In the genomic region with DNA sequence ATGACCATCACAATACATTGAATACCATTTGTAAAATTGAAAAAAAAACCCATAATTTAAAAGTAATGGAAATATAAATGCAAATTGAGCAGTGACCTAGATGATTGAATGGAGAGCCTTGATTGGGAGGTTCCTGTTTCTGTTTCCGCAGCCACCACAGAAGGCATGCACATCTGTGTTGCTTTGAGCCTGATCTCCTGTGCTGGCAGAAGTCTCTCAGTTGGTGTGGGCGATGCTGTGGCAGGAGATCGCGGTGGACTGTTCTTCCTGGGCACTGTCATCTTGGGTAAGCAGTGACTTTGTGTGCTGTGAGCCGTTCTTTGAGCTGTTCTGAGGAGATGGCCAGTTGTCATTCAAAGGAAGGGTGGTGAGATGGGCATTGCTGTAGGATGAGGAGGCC, we compare ENCODE assay signal across 17 mouse cellular contexts. TPM values are rescaled to one million over a fixed set of nuclear protein-coding genes. Genes with fewer than 3 reads are reported as not detected.
DNase-seq lines count a peak whose midpoint lies in the region; ATAC-seq and TF ChIP-seq lines count a peak whose summit lies in the region.
"Had no signal": no experiment of that assay in that cellular context is flagged by ENCODE, and none has a peak within 500 bp of the region (broad histone marks: within the 10 kb centered on the region; RNA-seq: fewer than 3 reads in every experiment).

A gene (plus strand): TSS at position 173 of the 400 bp plus-strand sequence.

- H3K4me2 ChIP-seq in lung, postnatal 0 days (replicated peaks; ENCODE audit: low read depth, low read length): no peak within 1 kb of the TSS
- H3K4me2 ChIP-seq in forebrain, embryonic 11.5 days (ENCODE audit: low read depth, low read length, severe bottlenecking): no peak within 1 kb of the TSS
- H3K4me2 ChIP-seq in midbrain, embryonic 11.5 days: no peak within 1 kb of the TSS
- H3K4me2 ChIP-seq: embryonic facial prominence, embryonic 15.5 days; midbrain, embryonic 12.5 days had no signal

- TF ChIP-seq CTCF in lung, postnatal 0 days (IDR thresholded peaks at IDR 0.05): no peak

- no peaks in the 10 kb centered on the region for H3K9me3 ChIP-seq in lung, postnatal 0 days (ENCODE audit: low read length)
- no peaks in the 10 kb centered on the region for H3K9me3 ChIP-seq in forebrain, embryonic 11.5 days (ENCODE audit: control insufficient read depth, low read length)
- no peaks in the 10 kb centered on the region for H3K9me3 ChIP-seq in midbrain, embryonic 11.5 days (ENCODE audit: control insufficient read depth, low read length)
- H3K9me3 ChIP-seq: embryonic facial prominence, embryonic 15.5 days; heart, embryonic 10.5 days; midbrain, embryonic 12.5 days had no signal

- H3K4me3 ChIP-seq in lung, postnatal 0 days (ENCODE audit: low read depth, low read length): no peak within 1 kb of the TSS
- H3K4me3 ChIP-seq in forebrain, embryonic 11.5 days (ENCODE audit: low read depth, low read length): no peak within 1 kb of the TSS
- no peak within 1 kb of the TSS for H3K4me3 ChIP-seq in midbrain, embryonic 11.5 days (ENCODE audit: low read depth, low read length)
- H3K4me3 ChIP-seq: embryonic facial prominence, embryonic 15.5 days; heart, embryonic 10.5 days; midbrain, embryonic 12.5 days had no signal

- DNase-seq in lung, postnatal 36 days: peak; percentile 23
- DNase-seq in lung, postnatal 0 days (ENCODE audit: low spot score): no peak
- DNase-seq in spleen, adult 12 weeks (ENCODE audit: low spot score): peak; percentile 37
- DNase-seq in thymus, postnatal 36 days: peak; percentile 51 to 61
- no peak for DNase-seq in forebrain, embryonic 11.5 days (ENCODE audit: low spot score)
- DNase-seq in urinary bladder, postnatal 10 days (ENCODE audit: low spot score): no peak
- no peak for DNase-seq in midbrain, embryonic 11.5 days (ENCODE audit: low spot score, missing footprints)
- DNase-seq: cerebellum, postnatal 14 days; right cerebral cortex, postnatal 4 days had no signal

- H3K4me1 ChIP-seq in lung, postnatal 0 days (ENCODE audit: insufficient read depth, low read depth, low read length): no peaks in the 10 kb centered on the region
- no peaks in the 10 kb centered on the region for H3K4me1 ChIP-seq in forebrain, embryonic 11.5 days (replicated peaks; ENCODE audit: control insufficient read depth, insufficient read depth, low read length)
- H3K4me1 ChIP-seq in midbrain, embryonic 11.5 days (ENCODE audit: control insufficient read depth, insufficient read depth, low read length): no peaks in the 10 kb centered on the region
- H3K4me1 ChIP-seq: embryonic facial prominence, embryonic 15.5 days; heart, embryonic 10.5 days; midbrain, embryonic 12.5 days had no signal

- ATAC-seq in lung, postnatal 0 days: no peak
- peak; percentile 48 for ATAC-seq in inflammation-experienced regulatory T-cells, adult 6 months
- no peak for ATAC-seq in forebrain, embryonic 11.5 days (replicated peaks; ENCODE audit: low FRiP score)
- ATAC-seq in midbrain, embryonic 11.5 days (ENCODE audit: low FRiP score): no peak
- ATAC-seq: hindbrain, postnatal 0 days had no signal

- TF ChIP-seq EP300 in lung, postnatal 0 days (IDR thresholded peaks at IDR 0.05): no peak

- no peaks in the 10 kb centered on the region for H3K27me3 ChIP-seq in lung, postnatal 0 days (replicated peaks; ENCODE audit: insufficient read depth, low read length)
- H3K27me3 ChIP-seq in forebrain, embryonic 11.5 days (ENCODE audit: control insufficient read depth, insufficient read depth, low read length): no peaks in the 10 kb centered on the region
- no peaks in the 10 kb centered on the region for H3K27me3 ChIP-seq in midbrain, embryonic 11.5 days (ENCODE audit: control insufficient read depth, insufficient read depth, low read length)
- H3K27me3 ChIP-seq: embryonic facial prominence, embryonic 15.5 days had no signal

- no peak within 1 kb of the TSS for H3K27ac ChIP-seq in lung, postnatal 0 days (ENCODE audit: low read length)
- H3K27ac ChIP-seq in forebrain, embryonic 11.5 days (ENCODE audit: low read depth, low read length): no peak within 1 kb of the TSS
- H3K27ac ChIP-seq in midbrain, embryonic 11.5 days (ENCODE audit: low read depth, low read length): no peak within 1 kb of the TSS
- H3K27ac ChIP-seq: embryonic facial prominence, embryonic 15.5 days; heart, embryonic 10.5 days; hindbrain, postnatal 0 days; liver, embryonic 14.5 days; midbrain, embryonic 12.5 days had no signal

- no peaks in the 10 kb centered on the region for H3K36me3 ChIP-seq in lung, postnatal 0 days (ENCODE audit: insufficient read depth, low read length)
- H3K36me3 ChIP-seq in forebrain, embryonic 11.5 days (ENCODE audit: control insufficient read depth, insufficient read depth, low read length): no peaks in the 10 kb centered on the region
- H3K36me3 ChIP-seq in midbrain, embryonic 11.5 days (ENCODE audit: control insufficient read depth, insufficient read depth, low read length): no peaks in the 10 kb centered on the region
- H3K36me3 ChIP-seq: embryonic facial prominence, embryonic 15.5 days; heart, embryonic 10.5 days; midbrain, embryonic 12.5 days had no signal

- H3K9ac ChIP-seq in lung, postnatal 0 days (replicated peaks; ENCODE audit: low read depth): no peak within 1 kb of the TSS
- H3K9ac ChIP-seq in forebrain, embryonic 11.5 days (ENCODE audit: low read length): no peak within 1 kb of the TSS
- no peak within 1 kb of the TSS for H3K9ac ChIP-seq in midbrain, embryonic 11.5 days (ENCODE audit: low read length)
- H3K9ac ChIP-seq: embryonic facial prominence, embryonic 15.5 days; liver, embryonic 14.5 days; midbrain, embryonic 12.5 days had no signal

- 86% methylated on average over 5 of the region's 5 CpGs for WGBS in lung, postnatal 0 days
- 94% methylated on average over 5 of the region's 5 CpGs for WGBS in forebrain, embryonic 11.5 days
- 79% methylated on average over 5 of the region's 5 CpGs for WGBS in midbrain, embryonic 11.5 days

RNA-seq across cellular contexts. Expression of the gene that starts here (rescaled TPM):
- 2.1 and 3.3 TPM in 2 replicates for polyA plus RNA-seq in lung, postnatal 0 days (2015; fragmentation: Nextera tagmentation; extraction: Ambion mirVana)
- 10 to 100 TPM in 1 of 3 experiments, 1 to 10 TPM in 2; 2.6 to 11.2 (median 6.3) TPM for polyA plus RNA-seq in inflammation-experienced regulatory T-cells, adult 6 months (2017; shearing (Covaris generic))
- not detected in 2 replicates for polyA plus RNA-seq in forebrain, embryonic 11.5 days (2014; fragmentation: Nextera tagmentation; extraction: Ambion mirVana)
- polyA plus RNA-seq in midbrain, embryonic 11.5 days (2014; fragmentation: Nextera tagmentation; extraction: Ambion mirVana): 0.31 TPM in 1 of 2 replicates, not detected in the other
- polyA plus RNA-seq: C2C12; neural tube, embryonic 14.5 days had no signal

Comparison
In these comparisons a context has a peak if more than half of its experiments do, and no peak if none do; other contexts are left out.
1. DNase-seq: peak in lung, postnatal 36 days (single experiment), spleen, adult 12 weeks (single experiment) and thymus, postnatal 36 days (2 of 2); none in lung, postnatal 0 days (single experiment), forebrain, embryonic 11.5 days (single experiment), urinary bladder, postnatal 10 days (single experiment) and midbrain, embryonic 11.5 days (single experiment).